Mouse (Mus musculus) lung, postnatal 0 days (tissue): ENCODE measurements around the gene Olfr1324.

Source experiments
- CTCF ChIP-seq: IDR thresholded peaks from 2 replicates; pipeline ENCODE4 v1.5.1; 2016; ENCODE audit warnings: antibody characterized with exemption, mild to moderate bottlenecking
- EP300 ChIP-seq: IDR thresholded peaks from 2 replicates; pipeline ENCODE4 v1.6.1; 2016; ENCODE audit warnings: antibody characterized with exemption, mild to moderate bottlenecking, control low read depth

DNA sequence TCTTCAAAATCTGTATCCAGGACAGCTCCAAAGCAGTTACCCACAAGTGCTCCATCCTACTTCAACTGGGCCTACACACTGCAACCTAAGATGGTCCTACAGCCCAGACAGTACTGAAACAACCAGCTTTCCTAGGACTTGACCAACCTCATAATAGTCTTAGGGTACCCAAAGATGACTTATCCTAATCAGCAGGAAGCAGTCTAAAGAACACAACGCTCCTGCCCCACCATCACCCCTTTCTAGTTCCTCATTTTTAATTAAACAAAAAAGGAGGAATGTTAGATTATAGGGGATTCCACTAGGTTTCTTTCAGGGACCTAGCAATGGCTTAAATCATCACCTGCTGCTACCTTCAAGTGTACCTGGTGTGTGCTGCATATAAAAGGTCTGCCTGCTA lies 15.1 kb upstream of the Olfr1324 start:
- TF ChIP-seq CTCF, result no peak
- TF ChIP-seq EP300, result no peak
